Mouse (Mus musculus): Measurements from ENCODE around the gene Flywch2. TPM values are rescaled to one million over a fixed set of nuclear protein-coding genes. Genes with fewer than 3 reads are reported as not detected.

Gene Flywch2
- polyA plus RNA-seq, 1 experiment: 10.7 TPM

GRCm38 (mm10) chr17:23762976-23763375, 22.9 kb downstream of the Flywch2 start:
- Histone ChIP-seq H3K4me1 (ENCODE audit: control insufficient read depth, insufficient read depth, low read length) (peaks cover 7% of the 10 kb centered on the region), H3K9ac (ENCODE audit: low read depth, poor library complexity, severe bottlenecking) (no peak overlapping the region), H3K27ac (ENCODE audit: insufficient read depth, low read length) (no peak overlapping the region), H3K27me3 (ENCODE audit: control insufficient read depth, insufficient read depth, low read length, poor library complexity, severe bottlenecking) (no peaks in the 10 kb centered on the region), H3K4me3 (ENCODE audit: low read depth, low read length) (no peak overlapping the region), H3K9me3 (replicated peaks; ENCODE audit: control insufficient read depth, insufficient read depth, low read length, poor library complexity, severe bottlenecking) (no peaks in the 10 kb centered on the region), H3K36me3 (ENCODE audit: control insufficient read depth, insufficient read depth, low read length, poor library complexity, severe bottlenecking) (no peaks in the 10 kb centered on the region)
- TF ChIP-seq CTCF (IDR thresholded peaks at IDR 0.05; ENCODE audit: low read depth, low read length) (no peak), EP300 (IDR thresholded peaks at IDR 0.05; ENCODE audit: insufficient read depth, low read depth, low read length) (no peak), POLR2A (IDR thresholded peaks at IDR 0.05; ENCODE audit: insufficient read depth, low read length) (no peak)

- Histone ChIP-seq H3K9me3 (replicated peaks; ENCODE audit: control insufficient read depth, insufficient read depth, low read length, poor library complexity, severe bottlenecking) (no peaks in the 10 kb centered on the region), H3K4me3 (ENCODE audit: low read depth, low read length) (no peak overlapping the region), H3K27ac (ENCODE audit: insufficient read depth, low read length) (no peak overlapping the region), H3K9ac (ENCODE audit: low read depth, poor library complexity, severe bottlenecking) (no peak overlapping the region), H3K36me3 (ENCODE audit: control insufficient read depth, insufficient read depth, low read length, poor library complexity, severe bottlenecking) (peaks cover 3% of the 10 kb centered on the region; the same call in 1 of the 2 replicates), H3K27me3 (ENCODE audit: control insufficient read depth, insufficient read depth, low read length, poor library complexity, severe bottlenecking) (no peaks in the 10 kb centered on the region), H3K4me1 (ENCODE audit: control insufficient read depth, insufficient read depth, low read length) (peaks cover 7% of the 10 kb centered on the region)
- TF ChIP-seq EP300 (IDR thresholded peaks at IDR 0.05; ENCODE audit: insufficient read depth, low read depth, low read length) (no peak), CTCF (IDR thresholded peaks at IDR 0.05; ENCODE audit: low read depth, low read length) (no peak), POLR2A (IDR thresholded peaks at IDR 0.05; ENCODE audit: insufficient read depth, low read length) (no peak)
These were observed 24.7 kb downstream of the Flywch2 start for GRCm38 (mm10) chr17:23761155-23761554.

GRCm38 (mm10) chr17:23760231-23760630, 25.6 kb downstream of the Flywch2 start:
- Histone ChIP-seq H3K4me3 (ENCODE audit: low read depth, low read length) (no peak overlapping the region), H3K36me3 (ENCODE audit: control insufficient read depth, insufficient read depth, low read length, poor library complexity, severe bottlenecking) (peaks cover 3% of the 10 kb centered on the region; the same call in 1 of the 2 replicates), H3K27ac (ENCODE audit: insufficient read depth, low read length) (no peak overlapping the region), H3K4me1 (ENCODE audit: control insufficient read depth, insufficient read depth, low read length) (peaks cover 7% of the 10 kb centered on the region), H3K9me3 (replicated peaks; ENCODE audit: control insufficient read depth, insufficient read depth, low read length, poor library complexity, severe bottlenecking) (no peaks in the 10 kb centered on the region), H3K27me3 (ENCODE audit: control insufficient read depth, insufficient read depth, low read length, poor library complexity, severe bottlenecking) (no peaks in the 10 kb centered on the region), H3K9ac (ENCODE audit: low read depth, poor library complexity, severe bottlenecking) (no peak overlapping the region)
- TF ChIP-seq CTCF (IDR thresholded peaks at IDR 0.05; ENCODE audit: low read depth, low read length) (no peak), EP300 (IDR thresholded peaks at IDR 0.05; ENCODE audit: insufficient read depth, low read depth, low read length) (no peak), POLR2A (IDR thresholded peaks at IDR 0.05; ENCODE audit: insufficient read depth, low read length) (no peak)

GRCm38 (mm10) chr17:23758801-23759200, 27.1 kb downstream of the Flywch2 start:
- no peak overlapping the region for H3K4me3 ChIP-seq (ENCODE audit: low read depth, low read length)
- TF ChIP-seq CTCF (IDR thresholded peaks at IDR 0.05; ENCODE audit: low read depth, low read length) (no peak), EP300 (IDR thresholded peaks at IDR 0.05; ENCODE audit: insufficient read depth, low read depth, low read length) (0 out of 2 replicates have a peak, but pooled peaks have one; percentile 16)
- H3K36me3 ChIP-seq (ENCODE audit: control insufficient read depth, insufficient read depth, low read length, poor library complexity, severe bottlenecking): peaks cover 3% of the 10 kb centered on the region; the same call in 1 of the 2 replicates
- H3K4me1 ChIP-seq (ENCODE audit: control insufficient read depth, insufficient read depth, low read length): peaks cover 6% of the 10 kb centered on the region
- H3K9me3 ChIP-seq (replicated peaks; ENCODE audit: control insufficient read depth, insufficient read depth, low read length, poor library complexity, severe bottlenecking): no peaks in the 10 kb centered on the region
- H3K27ac ChIP-seq (ENCODE audit: insufficient read depth, low read length): no peak overlapping the region
- no peak overlapping the region for H3K9ac ChIP-seq (ENCODE audit: low read depth, poor library complexity, severe bottlenecking)
- H3K27me3 ChIP-seq (ENCODE audit: control insufficient read depth, insufficient read depth, low read length, poor library complexity, severe bottlenecking): no peaks in the 10 kb centered on the region

- Histone ChIP-seq H3K4me1 (ENCODE audit: control insufficient read depth, insufficient read depth, low read length) (peaks cover 4% of the 10 kb centered on the region), H3K27me3 (ENCODE audit: control insufficient read depth, insufficient read depth, low read length, poor library complexity, severe bottlenecking) (no peaks in the 10 kb centered on the region), H3K9me3 (replicated peaks; ENCODE audit: control insufficient read depth, insufficient read depth, low read length, poor library complexity, severe bottlenecking) (no peaks in the 10 kb centered on the region), H3K4me3 (ENCODE audit: low read depth, low read length) (no peak overlapping the region), H3K27ac (ENCODE audit: insufficient read depth, low read length) (no peak overlapping the region), H3K36me3 (ENCODE audit: control insufficient read depth, insufficient read depth, low read length, poor library complexity, severe bottlenecking) (peaks cover 3% of the 10 kb centered on the region; the same call in 1 of the 2 replicates), H3K9ac (ENCODE audit: low read depth, poor library complexity, severe bottlenecking) (no peak overlapping the region)
- TF ChIP-seq CTCF (IDR thresholded peaks at IDR 0.05; ENCODE audit: low read depth, low read length) (no peak), POLR2A (IDR thresholded peaks at IDR 0.05; ENCODE audit: insufficient read depth, low read length) (no peak), EP300 (IDR thresholded peaks at IDR 0.05; ENCODE audit: insufficient read depth, low read depth, low read length) (no peak)
These were observed 28.3 kb downstream of the Flywch2 start for GRCm38 (mm10) chr17:23757581-23757980.

GRCm38 (mm10) chr17:23755689-23756088, 30.2 kb downstream of the Flywch2 start:
- Histone ChIP-seq H3K27ac (ENCODE audit: insufficient read depth, low read length) (no peak overlapping the region), H3K36me3 (ENCODE audit: control insufficient read depth, insufficient read depth, low read length, poor library complexity, severe bottlenecking) (peaks cover 3% of the 10 kb centered on the region; the same call in 1 of the 2 replicates), H3K4me1 (ENCODE audit: control insufficient read depth, insufficient read depth, low read length) (peaks cover 4% of the 10 kb centered on the region), H3K9ac (ENCODE audit: low read depth, poor library complexity, severe bottlenecking) (no peak overlapping the region), H3K9me3 (replicated peaks; ENCODE audit: control insufficient read depth, insufficient read depth, low read length, poor library complexity, severe bottlenecking) (no peaks in the 10 kb centered on the region), H3K4me3 (ENCODE audit: low read depth, low read length) (0 out of 2 replicates have a peak overlapping the region, but pooled peaks have one; percentile 26), H3K27me3 (ENCODE audit: control insufficient read depth, insufficient read depth, low read length, poor library complexity, severe bottlenecking) (no peaks in the 10 kb centered on the region)
- TF ChIP-seq CTCF (IDR thresholded peaks at IDR 0.05; ENCODE audit: low read depth, low read length) (no peak), POLR2A (IDR thresholded peaks at IDR 0.05; ENCODE audit: insufficient read depth, low read length) (no peak), EP300 (IDR thresholded peaks at IDR 0.05; ENCODE audit: insufficient read depth, low read depth, low read length) (no peak)
